Mouse (Mus musculus) cortical plate, adult 2 months (tissue): ENCODE results near the gene Ppcdc. TPM values are rescaled to one million over a fixed set of nuclear protein-coding genes. Genes with fewer than 3 reads are reported as not detected.
"Not testable (repeated sequence)": the region's sequence is repeated elsewhere in the genome, so short reads cannot be mapped to it uniquely, and the experiment has no call there.

Source experiments
- H3K27ac ChIP-seq: fragments of 200-500 bp; 2 replicates; pipeline ENCODE4 v1.5.1; 2012; ENCODE audit warnings: low read length, control low read depth, inconsistent platforms; ENCODE audit not compliant: insufficient read depth
- H3K4me1 ChIP-seq: fragments of 200-500 bp; 2 replicates; pipeline ENCODE4 v1.6.1; 2011; ENCODE audit warnings: low read length; ENCODE audit not compliant: control insufficient read depth, insufficient read depth
- H3K4me3 ChIP-seq: fragments of 200-500 bp; 2 replicates; pipeline ENCODE4 v1.5.1; 2011; ENCODE audit warnings: mild to moderate bottlenecking, low read length, control low read depth; ENCODE audit not compliant: insufficient read depth
- CTCF ChIP-seq: fragments of 200-500 bp; IDR thresholded peaks from 2 replicates; pipeline ENCODE4 v1.5.1; 2011; ENCODE audit warnings: mild to moderate bottlenecking, control low read depth, low read length; ENCODE audit not compliant: insufficient read depth; ENCODE audit errors: extremely low read depth
- POLR2A ChIP-seq: fragments of 200-500 bp; IDR thresholded peaks from 2 replicates; pipeline ENCODE4 v1.6.1; 2011; ENCODE audit warnings: mild to moderate bottlenecking, low read length, control low read depth; ENCODE audit not compliant: insufficient read depth; ENCODE audit errors: extremely low read depth
- polyA plus RNA-seq: library from polyadenylated mRNA; depleted of rRNA; stranded (reverse); fragments of >200 nt; gene quantifications from 2 replicates; pipeline ENCODE4 v1.2.3, GENCODE M21; 2012

The Ppcdc gene
- polyA plus RNA-seq, 1 experiment = 22.9 TPM

- TF ChIP-seq POLR2A (no peak), CTCF (peak; percentile 91)
- Histone ChIP-seq H3K4me1 (peaks cover 3% of the 10 kb centered on the region), H3K27ac (peak overlapping the region; percentile 43; the same call in 1 of the 2 replicates), H3K4me3 (no peak overlapping the region)
These were observed 6.6 kb downstream of the Ppcdc start for GRCm38 (mm10) chr9:57433097-57434032.

- Histone ChIP-seq H3K27ac (no peak overlapping the region), H3K4me1 (peaks cover 3% of the 10 kb centered on the region), H3K4me3 (no peak overlapping the region)
- TF ChIP-seq CTCF = no peak
- no peak for TF ChIP-seq POLR2A
These were observed 7.4 kb downstream of the Ppcdc start for GRCm38 (mm10) chr9:57432480-57432879.

- Histone ChIP-seq H3K27ac (no peak overlapping the region), H3K4me1 (peaks cover 3% of the 10 kb centered on the region), H3K4me3 (no peak overlapping the region)
- no peak for TF ChIP-seq POLR2A
These were observed 8.7 kb downstream of the Ppcdc start for GRCm38 (mm10) chr9:57431202-57431601.

GRCm38 (mm10) chr9:57428391-57428790 lies 11.5 kb downstream of the Ppcdc start:
- no peak for TF ChIP-seq CTCF
- no peak for TF ChIP-seq POLR2A
- H3K27ac ChIP-seq = peak overlapping the region; percentile 32; the same call in 1 of the 2 replicates
- H3K4me3 ChIP-seq = no peak overlapping the region
- peaks cover 3% of the 10 kb centered on the region for H3K4me1 ChIP-seq

GRCm38 (mm10) chr9:57427937-57428336 lies 12.0 kb downstream of the Ppcdc start:
- H3K4me3 ChIP-seq = no peak overlapping the region
- H3K4me1 ChIP-seq = peaks cover 3% of the 10 kb centered on the region
- no peak for TF ChIP-seq CTCF
- H3K27ac ChIP-seq = peak overlapping the region; percentile 32; the same call in 1 of the 2 replicates

GRCm38 (mm10) chr9:57427123-57427522 lies 12.8 kb downstream of the Ppcdc start:
- not testable (repeated sequence) for H3K4me3 ChIP-seq, H3K4me1 ChIP-seq, H3K27ac ChIP-seq

- Histone ChIP-seq H3K27ac (no peak overlapping the region), H3K4me1 (peaks cover 3% of the 10 kb centered on the region; the same call in 1 of the 2 replicates), H3K4me3 (no peak overlapping the region)
- TF ChIP-seq POLR2A (no peak), CTCF (no peak)
These were observed 14.8 kb downstream of the Ppcdc start for GRCm38 (mm10) chr9:57425116-57425515.

GRCm38 (mm10) chr9:57424066-57424465 lies 15.9 kb downstream of the Ppcdc start:
- Histone ChIP-seq H3K4me3 (no peak overlapping the region), H3K27ac (no peak overlapping the region), H3K4me1 (peaks cover 6% of the 10 kb centered on the region; the same call in 1 of the 2 replicates)
- TF ChIP-seq CTCF = no peak

GRCm38 (mm10) chr9:57421688-57422111 lies 18.2 kb downstream of the Ppcdc start:
- TF ChIP-seq CTCF = no peak
- no peak for TF ChIP-seq POLR2A
- H3K4me3 ChIP-seq = no peak overlapping the region
- peaks cover 6% of the 10 kb centered on the region; the same call in 1 of the 2 replicates for H3K4me1 ChIP-seq
- H3K27ac ChIP-seq = no peak overlapping the region

- Histone ChIP-seq H3K4me1 (peaks cover 6% of the 10 kb centered on the region; the same call in 1 of the 2 replicates), H3K4me3 (no peak overlapping the region), H3K27ac (peak overlapping the region; percentile 98)
- TF ChIP-seq POLR2A = no peak
- TF ChIP-seq CTCF = no peak
These were observed 18.8 kb downstream of the Ppcdc start for GRCm38 (mm10) chr9:57421121-57421571.
